Mouse (Mus musculus): ENCODE measurements around the gene Sec22a. TPM values are rescaled to one million over a fixed set of nuclear protein-coding genes. Genes with fewer than 3 reads are reported as not detected.
A peak's percentile ranks its signal among the peaks of the same experiment; 100 is the strongest.

Gene Sec22a
- total RNA-seq (2021), result 10 to 100 TPM in 1 of 2 experiments, 1 to 10 TPM in 1; 9.8 to 11.2 TPM

DNA sequence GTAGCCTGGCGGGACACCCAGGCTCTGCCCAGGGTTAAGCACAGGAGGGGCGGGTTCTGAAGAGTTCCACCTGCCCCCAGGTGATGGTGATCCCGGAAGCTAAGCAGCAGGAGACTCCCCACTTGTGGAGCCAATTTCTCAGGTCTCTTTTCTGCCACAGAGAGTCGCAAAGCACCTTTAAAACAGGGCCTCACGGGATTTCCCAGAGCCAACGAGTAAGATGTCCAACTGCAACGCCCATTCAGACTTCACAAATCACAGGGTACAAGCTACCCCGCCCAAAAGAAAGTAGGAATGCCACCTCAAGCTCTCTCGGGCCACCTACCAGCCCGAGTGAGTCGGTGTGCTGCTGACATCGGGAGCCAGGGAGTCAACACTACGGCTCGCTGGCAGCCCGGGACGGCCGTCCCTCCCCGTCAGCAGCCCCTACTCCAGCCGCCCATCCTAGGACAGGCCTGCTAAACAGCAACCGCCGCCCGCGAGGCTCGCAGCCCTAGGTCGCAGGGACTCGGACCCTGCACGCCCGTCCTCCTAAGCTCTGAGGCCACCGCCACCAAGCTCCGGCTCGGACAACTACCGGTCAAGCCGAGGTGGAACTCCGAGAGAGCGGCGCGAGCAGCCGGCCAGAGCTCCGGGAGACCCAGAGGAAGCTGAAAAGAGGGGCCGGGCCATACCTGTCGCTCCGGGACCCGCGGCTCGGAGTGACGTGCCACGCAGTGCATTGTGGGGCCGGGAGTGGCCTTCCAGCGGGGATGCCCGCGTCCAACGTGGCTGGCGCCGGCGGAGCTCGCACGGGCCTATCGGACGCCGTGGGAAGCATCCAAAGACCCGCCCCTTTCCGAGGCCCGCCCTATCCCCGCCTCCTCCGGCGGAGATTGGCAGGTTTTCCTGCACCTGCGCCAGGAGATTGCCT is at the start of gene Sec22a:
TSS of gene Sec22a (minus strand) at position 769 of the 913 bp plus-strand sequence.
- DNase-seq, result peak; percentile 92 to 93
- intact Hi-C loops (cut with DNase I), result no loop called here

DNA sequence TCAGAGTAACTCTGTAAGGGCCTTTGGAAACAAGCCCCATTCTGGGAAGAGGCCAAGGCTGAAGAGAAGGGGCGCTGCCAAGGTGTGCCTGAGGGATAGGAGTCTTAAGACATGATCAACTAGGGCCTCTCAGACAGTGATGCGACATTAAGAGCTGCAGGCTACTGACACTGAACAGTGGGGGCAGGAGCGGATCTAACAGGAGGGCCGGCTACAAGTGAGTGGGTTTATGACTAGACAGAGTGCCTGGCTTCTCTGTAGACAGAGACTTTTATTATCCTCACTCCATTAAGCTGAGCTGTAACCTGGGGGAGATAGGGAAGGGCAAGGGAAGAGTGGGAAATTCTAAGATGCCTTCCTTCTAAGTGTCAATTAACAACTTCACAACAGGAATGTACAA is 43.0 kb upstream of the Sec22a start:
- intact Hi-C loops (cut with DNase I), result no loop called here
- DNase-seq, result no peak

DNA sequence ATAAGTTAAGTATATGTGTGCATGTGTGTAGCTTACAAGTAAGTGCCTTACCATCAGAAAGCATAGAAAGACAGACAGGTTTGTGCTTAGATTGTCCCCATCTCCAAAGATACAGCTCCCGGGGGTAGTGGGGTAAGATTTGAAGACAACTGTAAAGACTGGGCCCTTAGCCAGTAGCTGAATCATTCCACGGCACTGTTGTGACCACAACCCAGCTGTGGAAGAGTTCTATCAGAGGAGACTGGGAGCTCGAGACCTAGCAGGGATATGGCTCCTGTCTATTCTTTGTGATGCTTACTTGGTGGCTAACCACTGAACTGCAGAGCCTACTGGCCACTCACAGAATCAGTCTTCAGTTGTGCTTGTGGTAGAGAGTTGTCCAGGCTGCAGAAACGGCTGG is 42.4 kb upstream of the Sec22a start:
- intact Hi-C loops (cut with DNase I), result no loop called here
- DNase-seq, result no peak

DNA sequence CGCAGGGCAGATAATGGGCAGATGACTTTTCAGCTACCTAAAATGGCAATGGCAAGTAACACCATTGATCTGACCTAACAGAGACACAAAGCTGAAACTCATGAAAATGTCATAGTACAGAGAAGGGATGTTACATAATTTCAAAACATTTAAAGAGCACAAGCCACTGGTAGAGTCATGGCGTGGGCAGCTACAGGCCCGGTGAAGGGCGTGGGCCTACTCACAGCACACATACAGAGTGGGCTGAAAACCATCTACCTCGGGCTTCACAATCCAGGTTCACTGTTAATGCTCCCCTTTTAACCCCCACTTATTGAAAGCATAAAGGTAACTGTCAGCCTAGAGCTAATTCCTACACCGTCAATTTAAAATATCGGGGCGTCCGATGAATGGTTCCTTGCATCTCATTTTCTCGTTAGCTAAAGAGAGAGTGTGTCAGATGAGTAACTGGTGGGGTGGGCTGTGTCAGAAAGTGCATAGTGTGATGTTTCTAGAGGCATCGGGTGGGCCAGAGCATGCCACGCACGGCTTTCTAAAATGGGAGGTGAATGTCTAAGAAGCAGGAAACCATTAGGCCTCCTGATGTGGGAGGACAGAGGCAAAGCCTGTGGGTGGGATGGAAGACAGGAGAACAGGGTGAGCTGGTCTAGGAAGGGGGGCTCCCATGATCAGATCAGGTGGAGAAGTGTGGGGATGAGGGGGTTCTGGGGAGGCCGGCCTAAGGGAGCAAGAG is 41.8 kb upstream of the Sec22a start:
- DNase-seq, result no peak
- intact Hi-C loops (cut with DNase I), result no loop called here

DNA sequence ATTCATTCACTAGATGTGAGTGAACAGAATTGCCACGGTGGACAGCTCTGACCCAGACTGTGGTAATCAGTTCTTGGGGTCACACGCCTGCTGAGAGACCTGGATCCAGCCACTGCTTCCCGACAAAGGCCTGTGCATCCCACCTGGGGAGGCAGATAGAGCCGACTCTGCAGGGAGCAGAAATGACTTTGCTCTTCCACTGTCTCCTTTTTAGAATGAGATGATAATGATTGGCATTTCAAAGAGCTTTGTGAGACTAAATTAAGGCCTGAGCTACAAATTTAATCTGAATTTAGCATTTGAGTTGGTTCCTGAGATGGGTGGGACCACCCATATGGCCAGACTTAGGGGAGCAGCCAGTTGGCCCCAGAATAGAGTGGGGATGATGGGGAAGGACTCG is 41.1 kb upstream of the Sec22a start:
- DNase-seq, result no peak
- intact Hi-C loops (cut with DNase I), result no loop called here

DNA sequence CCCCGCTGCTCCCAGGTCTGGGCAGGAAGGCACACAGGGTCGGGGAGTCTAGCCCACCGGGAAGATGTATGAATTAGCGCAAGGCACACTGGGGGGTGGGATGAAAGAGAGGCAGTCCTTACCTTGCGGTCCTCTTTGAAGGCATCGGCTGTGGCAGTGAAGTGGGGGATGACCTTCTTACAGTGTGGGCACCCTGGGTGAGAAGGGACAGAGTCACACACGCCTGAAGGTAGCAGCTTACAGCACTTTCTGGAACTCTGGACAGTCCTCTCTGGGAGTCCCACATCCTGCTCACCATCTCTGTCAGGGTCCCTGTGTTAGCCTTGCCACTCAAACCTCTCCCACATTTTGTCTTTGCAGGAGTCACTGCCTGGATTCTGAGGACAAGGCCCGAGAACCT is 40.2 kb upstream of the Sec22a start:
- intact Hi-C loops (cut with DNase I), result no loop called here

DNA sequence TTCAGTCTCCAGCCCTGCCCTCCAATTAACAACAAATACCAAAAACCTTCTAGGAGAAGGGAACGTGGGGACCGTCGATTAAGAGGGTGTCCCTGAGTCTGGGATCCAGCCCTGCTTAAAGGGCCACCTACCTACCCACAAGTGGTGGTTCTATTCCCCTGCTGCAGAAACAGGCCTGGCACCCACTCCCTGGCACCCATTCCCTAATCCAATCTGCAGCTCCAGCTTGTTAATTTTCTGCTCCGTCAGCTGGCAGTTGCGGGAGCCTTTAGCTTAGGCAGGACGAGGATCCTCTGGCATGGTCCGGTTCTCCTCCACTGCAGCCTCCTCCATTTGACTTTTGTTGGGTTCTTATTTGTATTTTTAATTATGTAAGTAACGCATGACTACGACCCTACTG is 39.6 kb upstream of the Sec22a start:
- intact Hi-C loops (cut with DNase I), result no loop called here
- no peak for DNase-seq

More for the DNA sequence above, 40.2 kb upstream of the Sec22a start:
- no peak for DNase-seq

DNA sequence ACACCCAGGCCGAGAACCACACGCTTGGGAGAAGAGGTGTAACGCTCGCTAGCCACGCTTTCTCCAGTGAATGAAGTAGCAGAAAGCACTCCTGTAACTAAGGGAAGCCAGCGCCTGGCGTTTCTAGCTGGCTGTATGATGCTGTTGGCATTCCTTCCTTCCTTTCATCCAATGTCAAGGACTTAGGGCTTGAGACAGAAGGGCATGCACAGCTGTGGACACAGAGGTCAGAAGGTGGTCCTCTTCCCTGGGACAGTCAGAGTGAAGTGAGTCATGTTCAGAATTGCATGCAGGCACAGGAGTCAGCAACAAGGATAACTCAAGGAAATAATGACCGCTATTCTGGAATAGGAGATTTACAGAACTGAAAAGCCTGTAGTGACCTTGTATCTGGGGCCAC is 29.1 kb upstream of the Sec22a start:
- DNase-seq, result no peak
- intact Hi-C loops (cut with DNase I), result no loop called here

DNA sequence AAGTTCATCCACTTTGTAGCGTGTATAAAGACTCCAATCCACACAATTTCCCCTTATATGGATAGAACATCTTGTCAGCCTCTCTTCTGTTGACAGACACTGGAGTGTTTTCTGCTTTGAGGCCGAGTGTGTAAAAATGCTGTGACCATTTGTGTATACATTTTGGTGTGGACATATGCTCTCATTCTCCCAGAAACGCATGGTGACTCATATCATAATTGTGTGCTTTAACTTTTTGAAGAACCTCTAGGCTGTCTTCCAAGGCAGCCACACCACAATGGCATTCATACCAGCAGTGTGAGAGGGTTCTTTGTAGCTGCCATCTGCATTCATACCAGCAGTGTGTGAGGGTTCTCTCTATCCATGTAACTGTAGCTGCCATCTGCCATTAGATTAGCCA is 21.9 kb upstream of the Sec22a start:
- intact Hi-C loops (cut with DNase I), result no loop called here
- no peak for DNase-seq

DNA sequence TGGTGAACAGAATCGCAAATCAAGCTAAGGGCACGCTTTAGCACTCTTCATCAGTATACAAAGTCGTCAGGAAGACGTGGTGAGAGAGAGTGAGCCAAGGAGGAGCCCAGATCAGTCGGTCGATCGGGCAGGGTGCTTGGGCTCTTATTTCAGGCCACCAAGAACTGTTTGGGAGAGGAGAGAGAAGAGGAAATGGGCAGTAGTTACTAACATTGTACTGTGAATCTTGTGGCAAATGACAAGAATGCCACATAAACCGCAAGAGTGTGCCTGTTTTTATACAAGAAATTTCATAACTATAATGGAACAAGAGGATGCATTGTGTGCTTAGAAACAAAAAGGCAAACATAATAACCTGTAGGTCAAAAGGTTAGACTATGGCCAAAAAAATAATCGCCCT is 16.3 kb upstream of the Sec22a start:
- intact Hi-C loops (cut with DNase I), result no loop called here
- no peak for DNase-seq

DNA sequence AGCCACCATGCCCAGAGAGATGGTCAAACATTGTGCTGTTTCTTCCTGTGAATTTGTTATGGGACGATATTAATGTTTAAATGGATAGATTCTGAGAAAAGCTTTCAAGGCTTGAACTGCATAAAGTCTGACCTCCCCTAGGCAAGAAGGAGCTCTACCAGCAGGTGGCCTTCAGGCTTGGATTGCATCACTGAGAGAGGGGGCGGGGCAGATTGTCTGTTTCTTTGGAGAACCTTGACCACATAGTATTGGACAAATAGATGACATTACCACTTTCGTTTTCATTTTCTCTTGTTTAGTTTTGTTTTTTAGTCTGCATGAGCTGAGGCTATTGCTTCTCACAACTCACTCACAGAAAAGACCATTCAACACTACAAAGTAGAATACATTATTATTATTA is 15.6 kb upstream of the Sec22a start:
- intact Hi-C loops (cut with DNase I), result no loop called here
- DNase-seq, result no peak

DNA sequence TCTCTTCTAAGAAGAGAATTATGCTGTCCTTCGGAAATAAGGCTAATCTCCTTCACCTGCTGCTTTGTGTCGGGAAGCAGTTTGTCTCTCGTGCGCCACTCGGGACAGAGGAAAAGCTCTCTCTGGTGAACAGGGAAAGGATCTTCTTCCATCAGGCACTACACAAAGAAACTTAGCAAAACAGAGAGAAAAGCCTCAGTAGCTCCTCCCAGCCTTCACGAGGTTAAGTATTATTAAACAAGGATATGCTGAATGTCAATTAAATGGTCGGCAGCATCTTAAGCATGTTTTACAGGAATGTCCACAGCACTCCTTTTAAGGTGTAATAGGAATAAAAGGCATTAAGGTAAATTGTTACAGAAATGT is 328 bp upstream of the Sec22a start:
- no peak for DNase-seq

DNA sequence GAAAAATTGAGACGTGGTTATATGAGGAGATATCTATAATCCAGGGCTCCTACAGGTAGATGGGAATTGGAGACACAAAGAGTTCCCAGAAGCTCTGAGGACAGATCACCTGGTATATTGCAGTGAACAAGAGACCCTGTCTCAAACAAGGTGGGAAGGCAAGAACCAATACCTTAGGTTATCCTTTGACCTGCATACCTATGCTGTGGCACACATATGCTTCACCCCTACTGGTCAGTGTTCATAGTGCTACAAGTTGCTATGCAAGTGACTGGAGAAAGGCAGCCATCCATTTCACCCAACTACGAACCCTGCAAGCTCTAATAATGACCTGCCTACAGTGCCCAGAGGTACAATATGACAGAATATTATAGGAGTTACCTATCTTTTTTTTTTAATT is 1.5 kb downstream of the Sec22a start:
- intact Hi-C loops (cut with DNase I), result no loop called here
- no peak for DNase-seq

More for the DNA sequence above, 328 bp upstream of the Sec22a start:
- intact Hi-C loops (cut with DNase I), result no loop called here

DNA sequence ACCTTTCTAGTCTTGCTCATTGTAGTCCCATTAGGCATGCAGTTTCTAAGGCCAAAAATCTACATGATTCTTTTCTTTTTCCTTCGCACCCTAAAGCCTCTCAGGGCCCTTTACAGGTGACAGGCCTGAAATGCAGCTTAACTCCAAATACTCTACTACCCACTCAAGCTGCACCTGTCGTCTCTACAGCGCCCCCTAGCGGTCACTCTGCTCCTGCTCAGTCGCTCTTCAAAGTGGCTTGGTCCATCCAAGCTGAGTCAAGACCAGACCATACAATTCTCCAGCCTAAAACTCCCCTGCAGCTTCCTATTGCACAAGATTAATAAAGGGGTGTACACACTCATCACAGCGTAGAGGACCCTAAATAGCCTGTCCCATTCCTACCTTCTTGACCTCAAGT is 3.1 kb downstream of the Sec22a start:
- DNase-seq, result peak; percentile 14 to 40
- intact Hi-C loops (cut with DNase I), result no loop called here

DNA sequence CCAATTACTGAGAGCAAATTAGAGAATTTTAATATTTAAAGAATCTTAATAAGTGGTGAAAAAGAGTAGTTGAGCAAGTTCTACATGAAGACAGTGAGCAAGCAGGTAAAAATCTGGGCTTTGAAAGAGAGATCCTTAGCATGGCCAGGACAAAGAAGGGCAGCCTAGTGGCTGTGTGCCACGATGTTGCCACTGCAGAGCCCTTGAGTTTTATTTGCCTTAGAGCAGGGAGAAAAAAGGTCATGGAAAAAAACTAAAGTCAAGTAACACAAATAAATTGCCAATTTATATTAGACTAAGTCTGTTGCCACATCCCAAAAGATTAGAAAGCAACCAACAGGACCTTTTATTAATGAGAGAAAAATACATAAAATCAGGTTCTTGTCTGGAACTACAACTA is 6.3 kb downstream of the Sec22a start:
- no peak for DNase-seq
- intact Hi-C loops (cut with DNase I), result no loop called here

DNA sequence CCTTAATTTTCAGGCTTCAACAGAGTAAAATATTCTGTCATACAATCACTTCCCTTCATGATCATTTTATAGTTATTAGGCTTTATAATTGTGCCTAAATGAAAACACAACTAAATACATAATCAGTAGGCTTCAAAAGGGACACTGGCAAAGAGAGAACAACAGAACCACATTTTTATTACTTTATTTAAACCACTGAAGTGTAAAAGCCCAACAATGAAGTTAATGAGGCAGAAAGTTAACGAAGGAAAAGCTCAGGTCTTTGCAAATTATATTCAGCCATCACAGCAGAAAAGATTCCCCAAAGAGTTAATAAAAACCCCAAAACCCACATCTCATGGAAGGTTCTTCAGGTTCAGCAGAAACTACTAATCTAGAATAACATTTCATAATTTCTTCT is 33.3 kb downstream of the Sec22a start:
- no peak for DNase-seq
- intact Hi-C loops (cut with DNase I), result no loop called here

DNA sequence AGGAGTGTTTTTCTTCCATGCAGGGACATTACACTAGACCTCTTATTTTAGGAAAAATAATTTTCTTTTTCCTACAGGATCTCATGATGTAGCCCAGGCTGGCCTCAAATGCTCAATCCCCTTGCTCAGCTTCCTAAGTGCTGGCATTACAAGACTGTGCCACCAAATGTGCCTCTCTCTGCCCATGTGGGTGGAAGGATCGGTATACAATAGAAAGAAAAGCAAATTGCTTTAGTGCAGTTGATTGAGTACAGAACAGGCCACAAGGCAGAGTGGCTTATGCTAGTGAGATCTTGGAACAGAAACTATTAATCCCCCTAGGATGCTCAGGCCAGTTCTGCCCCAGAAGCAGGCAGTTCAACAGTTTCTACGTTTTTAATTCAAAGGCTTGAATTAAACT is 43.9 kb downstream of the Sec22a start:
- intact Hi-C loops (cut with DNase I), result loop anchor here (1.0 to 5.0 kb wide), 4 partner anchors 221 to 497 kb away; partner anchors contain the start of gene Sema5b

DNA sequence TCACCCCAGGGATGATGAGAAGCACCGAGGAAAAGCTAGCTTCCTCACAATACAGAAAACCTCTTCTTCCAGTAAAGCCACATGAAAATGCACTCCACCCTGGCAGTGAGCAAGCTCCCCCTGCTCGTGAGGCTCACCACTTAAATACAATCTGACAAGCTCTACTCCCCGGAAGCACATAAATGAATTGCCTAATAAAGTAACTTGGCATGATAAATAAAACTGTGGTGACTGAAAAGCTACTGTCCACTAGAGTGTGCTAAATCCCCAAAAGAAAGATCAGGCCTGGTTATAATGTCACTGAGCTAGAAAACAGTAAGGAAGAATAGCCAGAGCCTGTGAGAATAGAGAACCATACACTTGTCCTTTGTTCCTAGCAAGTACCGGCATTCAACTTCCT is 44.4 kb downstream of the Sec22a start:
- intact Hi-C loops (cut with DNase I), result loop anchor here (1.0 to 5.0 kb wide), 4 partner anchors 221 to 497 kb away; partner anchors contain the start of gene Sema5b
- DNase-seq, result no peak

More for the DNA sequence above, 43.9 kb downstream of the Sec22a start:
- DNase-seq, result no peak

DNA sequence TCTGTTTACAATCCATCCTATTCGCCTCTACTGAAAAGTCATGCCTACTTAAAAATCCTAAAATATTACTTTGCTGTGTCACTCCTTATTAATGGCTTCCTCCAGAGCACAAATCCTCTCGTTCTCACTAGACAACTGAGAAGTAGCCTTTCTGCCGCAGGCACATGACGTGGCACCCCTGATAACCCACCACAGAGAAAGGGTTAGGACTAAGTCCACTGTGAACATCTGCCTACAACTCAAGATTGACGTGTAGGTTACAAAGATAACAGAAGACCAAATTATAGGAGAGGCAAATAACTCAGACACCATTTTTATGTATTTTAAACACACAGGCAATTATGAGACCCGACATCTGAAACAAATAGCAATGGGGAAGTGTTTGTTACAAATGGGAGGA is 45.3 kb downstream of the Sec22a start:
- intact Hi-C loops (cut with DNase I), result loop anchor here (2.0 to 5.0 kb wide), 3 partner anchors 222 to 498 kb away; partner anchors contain the start of gene Sema5b
- DNase-seq, result no peak

DNA sequence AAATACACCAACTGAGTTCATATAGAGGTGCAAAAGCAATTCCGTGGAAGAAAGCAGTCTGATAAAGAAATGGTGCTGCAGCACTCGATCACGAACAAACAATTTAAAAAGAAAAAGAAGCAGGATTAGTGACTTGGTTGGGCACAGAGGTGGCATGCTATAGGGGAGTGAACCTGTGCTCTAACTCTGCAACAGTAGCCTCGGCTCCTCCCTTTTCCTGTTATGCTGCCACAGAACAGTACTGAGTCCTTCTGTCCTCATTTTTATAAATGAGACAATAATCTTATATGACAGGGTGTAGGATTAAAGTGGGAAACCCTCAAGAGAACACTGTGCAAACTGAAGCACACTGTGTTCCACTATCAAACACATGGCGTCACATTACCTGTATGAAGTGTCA is 46.3 kb downstream of the Sec22a start:
- intact Hi-C loops (cut with DNase I), result loop anchor here (5.0 kb wide), 1 partner anchor 405 kb away; no protein-coding TSS in a partner anchor
- DNase-seq, result no peak

DNA sequence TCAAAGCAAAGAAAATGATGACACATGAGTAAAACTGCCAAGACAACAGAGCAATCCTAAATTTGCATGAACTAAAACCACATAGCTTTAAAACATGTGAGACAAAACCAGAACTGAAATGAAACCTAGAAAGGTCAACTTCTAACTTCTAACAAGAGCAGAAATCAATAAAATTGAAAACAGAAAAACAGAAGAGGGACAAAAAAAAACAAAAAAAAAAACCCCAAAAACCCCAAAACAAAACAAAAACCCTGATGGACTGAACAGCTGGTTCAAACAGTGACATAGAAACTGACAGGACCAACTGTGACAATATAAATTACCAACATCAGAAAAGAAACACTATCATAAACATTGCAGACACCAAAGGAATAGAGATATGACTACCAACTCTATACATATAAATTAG is 46.9 kb downstream of the Sec22a start:
- DNase-seq, result no peak
- intact Hi-C loops (cut with DNase I), result loop anchor here (5.0 kb wide), 1 partner anchor 405 kb away; no protein-coding TSS in a partner anchor
